Mouse (Mus musculus): Measurements from ENCODE around the gene Prr14l. TPM values are rescaled to one million over a fixed set of nuclear protein-coding genes. Genes with fewer than 3 reads are reported as not detected.
"Not testable (repeated sequence)": the region's sequence is repeated elsewhere in the genome, so short reads cannot be mapped to it uniquely, and the experiment has no call there.

The Prr14l gene
- polyA plus RNA-seq, 1 experiment from 2014 or later = 16.9 TPM

DNA sequence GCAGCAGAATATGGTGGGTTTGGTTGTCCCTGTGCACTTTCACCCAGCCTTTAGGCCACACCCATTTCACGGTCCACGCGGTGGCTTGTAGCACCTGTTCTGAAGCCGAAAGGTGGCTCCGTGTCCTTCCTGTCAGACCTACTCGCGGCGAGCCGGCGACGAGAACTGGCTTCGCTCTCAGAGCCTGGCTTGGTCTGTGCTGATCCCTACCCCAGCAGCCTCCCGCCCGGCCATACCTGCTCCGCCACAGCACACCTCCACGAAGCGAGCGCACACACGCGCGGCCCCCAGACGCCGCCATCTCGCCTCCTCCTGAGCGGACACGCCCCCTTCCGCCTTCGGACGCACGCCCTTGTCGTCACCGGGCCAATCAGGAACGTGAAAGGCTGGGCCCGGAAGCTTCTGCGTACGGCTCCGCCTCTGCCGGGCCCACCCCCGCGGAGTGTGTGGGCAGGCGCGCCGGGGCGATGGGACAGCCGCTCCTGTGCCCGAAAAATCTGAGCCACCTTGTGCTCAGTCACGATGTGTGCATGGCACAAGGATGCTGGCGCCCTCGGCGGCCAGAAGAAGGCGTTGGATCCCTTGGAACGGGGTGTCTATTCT is 68.6 kb downstream of the Prr14l start, which contains the start of gene Pisd:
TSS of gene Pisd (minus strand) at position 334 of the 603 bp plus-strand sequence.
- Histone ChIP-seq H3K9me3 (replicated peaks) (no peaks in the 10 kb centered on the region), H3K4me2 (replicated peaks) (peak within 1 kb of the TSS; percentile 69), H3K27ac (replicated peaks) (peak within 1 kb of the TSS; percentile 72), H3K9ac (peak within 1 kb of the TSS; percentile 58), H3K36me3 (peaks cover 5% of the 10 kb centered on the region; the same call in 1 of the 2 replicates), H3K27me3 (no peaks in the 10 kb centered on the region), H3K4me3 (replicated peaks) (peak within 1 kb of the TSS; percentile 83), H3K4me1 (0 out of 2 replicates have a peak, but pooled peaks cover 6% of the 10 kb centered on the region)
- ATAC-seq (ENCODE audit: insufficient number of reproducible peaks, low FRiP score, low TSS enrichment, low read depth) = peak; percentile 98
- WGBS = under 1% methylated on average over 51 of the region's 52 CpGs

DNA sequence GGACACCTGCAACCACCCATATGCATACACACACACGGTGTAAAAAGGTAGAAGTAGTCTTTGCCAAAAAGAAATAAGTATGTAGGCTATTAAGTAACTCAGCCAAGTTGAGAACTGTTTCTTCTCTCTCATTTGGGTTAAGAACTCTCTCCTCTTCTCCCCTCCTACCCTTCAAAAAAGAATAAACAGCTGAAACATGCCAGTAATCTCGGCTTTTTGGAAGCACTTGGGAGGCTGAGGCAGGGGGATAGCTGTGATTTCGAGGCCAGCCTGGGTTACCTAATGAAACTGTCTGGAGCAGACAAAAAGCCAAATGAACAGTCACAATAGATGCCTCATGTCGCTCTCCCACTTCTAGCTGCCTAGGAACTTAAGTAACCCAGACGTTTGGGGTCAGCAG is 69.3 kb downstream of the Prr14l start:
- no peaks in the 10 kb centered on the region for H3K27me3 ChIP-seq
- H3K4me1 ChIP-seq = 0 out of 2 replicates have a peak, but pooled peaks cover 6% of the 10 kb centered on the region
- H3K9me3 ChIP-seq (replicated peaks) = no peaks in the 10 kb centered on the region
- H3K9ac ChIP-seq = 0 out of 2 replicates have a peak overlapping the region, but pooled peaks have one; percentile 58
- peak overlapping the region; percentile 83 for H3K4me3 ChIP-seq (replicated peaks)
- H3K4me2 ChIP-seq (replicated peaks) = peak overlapping the region; percentile 69
- no peak overlapping the region for H3K27ac ChIP-seq (replicated peaks)
- H3K36me3 ChIP-seq = peaks cover 5% of the 10 kb centered on the region; the same call in 1 of the 2 replicates
- WGBS = 20% methylated on average over 5 of the region's 5 CpGs
- ATAC-seq (ENCODE audit: insufficient number of reproducible peaks, low FRiP score, low TSS enrichment, low read depth) = no peak

DNA sequence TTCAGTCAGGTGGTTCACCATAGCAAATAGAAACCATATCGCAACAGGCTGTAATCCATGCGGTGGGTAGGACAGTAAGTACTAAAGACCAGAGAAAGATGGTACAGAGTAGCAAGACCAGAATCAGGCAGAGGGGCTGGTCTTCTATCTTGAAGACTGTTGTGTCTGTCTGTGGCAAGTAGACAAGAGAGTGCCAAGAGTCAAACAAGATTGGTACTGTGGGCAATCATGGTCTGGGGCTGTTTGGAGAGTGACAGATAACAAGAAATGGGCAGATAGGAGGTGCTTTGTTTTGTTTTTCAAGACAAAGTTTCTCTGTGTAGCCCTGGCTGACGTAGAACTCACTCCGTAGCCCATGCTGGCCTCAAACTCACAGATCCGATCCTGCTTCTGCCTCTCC is 72.5 kb downstream of the Prr14l start:
- Histone ChIP-seq H3K4me3 (replicated peaks) (no peak overlapping the region), H3K36me3 (no peaks in the 10 kb centered on the region), H3K9ac (no peak overlapping the region), H3K4me1 (0 out of 2 replicates have a peak, but pooled peaks cover 6% of the 10 kb centered on the region), H3K9me3 (replicated peaks) (no peaks in the 10 kb centered on the region), H3K4me2 (replicated peaks) (no peak overlapping the region), H3K27me3 (no peaks in the 10 kb centered on the region), H3K27ac (replicated peaks) (no peak overlapping the region)
- ATAC-seq (ENCODE audit: insufficient number of reproducible peaks, low FRiP score, low TSS enrichment, low read depth) = no peak
- 90% methylated on average over 5 of the region's 5 CpGs for WGBS

DNA sequence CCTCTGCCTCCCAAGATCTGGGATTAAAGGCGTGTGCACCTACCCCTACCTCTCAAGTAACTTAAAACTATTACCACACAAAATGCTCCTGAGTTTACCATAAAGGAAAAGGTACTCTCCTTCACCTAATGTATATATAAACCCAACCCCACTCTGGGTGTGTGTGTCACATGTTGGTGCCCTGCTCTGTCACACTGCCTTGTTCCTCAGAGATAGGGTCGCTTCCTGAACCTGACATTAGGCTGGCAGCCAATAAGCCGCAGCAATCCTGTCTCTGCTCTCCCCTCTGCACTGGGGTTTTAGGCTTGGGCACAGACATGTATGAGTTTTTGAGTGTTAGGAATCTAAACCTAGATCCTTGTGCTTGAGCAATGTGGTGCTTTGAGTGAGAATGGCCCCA is 75.9 kb downstream of the Prr14l start:
- no peaks in the 10 kb centered on the region for H3K27me3 ChIP-seq
- ATAC-seq (ENCODE audit: insufficient number of reproducible peaks, low FRiP score, low TSS enrichment, low read depth) = no peak
- 83% methylated on average over 3 of the region's 3 CpGs for whole genome bisulfite sequencing
- H3K4me1 ChIP-seq = no peaks in the 10 kb centered on the region
- H3K4me2 ChIP-seq (replicated peaks) = no peak overlapping the region
- H3K4me3 ChIP-seq (replicated peaks) = no peak overlapping the region
- H3K9ac ChIP-seq = no peak overlapping the region
- H3K27ac ChIP-seq (replicated peaks) = no peak overlapping the region
- no peaks in the 10 kb centered on the region for H3K9me3 ChIP-seq (replicated peaks)
- H3K36me3 ChIP-seq = peaks cover 13% of the 10 kb centered on the region

DNA sequence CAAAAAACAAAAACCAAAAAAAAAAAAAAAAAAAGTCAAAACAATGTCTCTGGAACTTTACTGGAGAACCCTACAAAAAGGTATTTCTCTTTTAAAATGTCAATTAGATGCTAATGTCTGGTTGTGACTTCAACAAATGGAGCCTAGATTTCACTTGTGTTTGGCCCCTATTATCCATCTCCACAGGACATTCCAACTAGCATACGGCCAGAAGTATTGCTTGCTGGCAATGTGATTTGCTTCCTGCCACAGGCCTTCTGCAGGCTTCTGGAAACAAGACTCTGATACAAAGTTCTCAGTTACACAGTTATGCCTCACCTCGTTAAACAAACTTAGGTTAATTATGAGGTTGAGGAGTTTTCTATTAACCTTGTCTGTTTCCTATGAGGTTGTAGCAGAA is 81.7 kb downstream of the Prr14l start:
- ATAC-seq (ENCODE audit: insufficient number of reproducible peaks, low FRiP score, low TSS enrichment, low read depth) = no peak
- no peak overlapping the region for H3K27ac ChIP-seq (replicated peaks)
- no peak overlapping the region for H3K4me3 ChIP-seq (replicated peaks)
- WGBS = 83% methylated on average over 2 of the region's 2 CpGs
- no peaks in the 10 kb centered on the region for H3K9me3 ChIP-seq (replicated peaks)
- no peaks in the 10 kb centered on the region for H3K27me3 ChIP-seq
- no peaks in the 10 kb centered on the region for H3K4me1 ChIP-seq
- peaks cover 20% of the 10 kb centered on the region for H3K36me3 ChIP-seq
- H3K9ac ChIP-seq = no peak overlapping the region
- H3K4me2 ChIP-seq (replicated peaks) = no peak overlapping the region

DNA sequence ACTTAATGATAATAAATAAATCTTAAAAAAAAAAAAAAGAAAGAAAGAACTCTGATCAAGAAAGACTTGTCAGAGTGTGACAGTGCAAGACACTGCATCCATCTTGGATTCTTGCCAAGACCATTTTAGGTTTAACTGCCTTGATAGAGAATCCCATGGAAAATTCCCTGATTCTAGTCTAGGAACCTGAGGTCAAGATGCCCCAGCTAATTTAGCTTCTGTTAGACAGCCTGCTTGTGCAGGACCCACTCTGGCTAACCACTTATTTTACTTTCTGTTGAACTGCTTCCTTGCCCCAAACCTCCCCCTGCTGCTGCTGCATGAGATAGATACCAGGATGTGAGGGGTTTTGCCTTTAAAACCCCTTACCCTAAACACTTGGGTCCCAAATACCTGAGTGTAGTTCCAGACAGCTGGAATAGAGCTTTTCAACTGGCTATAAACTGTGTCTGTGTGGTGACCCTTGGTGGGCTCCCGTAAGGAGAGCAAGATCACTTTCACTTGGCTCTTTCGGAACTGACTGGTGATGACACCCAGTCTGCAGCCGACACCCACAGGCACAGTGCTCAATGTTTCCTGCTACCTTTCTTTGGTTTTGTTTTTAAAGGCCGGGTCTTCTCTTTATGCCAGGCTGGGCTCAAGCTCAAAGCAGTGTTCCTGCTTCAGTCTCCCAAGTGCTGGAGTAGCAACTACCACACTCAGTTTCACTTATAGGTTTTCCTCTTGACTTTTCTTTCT is 86.3 kb downstream of the Prr14l start:
- H3K4me2 ChIP-seq (replicated peaks) = no peak overlapping the region
- no peaks in the 10 kb centered on the region for H3K27me3 ChIP-seq
- no peak overlapping the region for H3K9ac ChIP-seq
- ATAC-seq (ENCODE audit: insufficient number of reproducible peaks, low FRiP score, low TSS enrichment, low read depth) = no peak
- H3K4me3 ChIP-seq (replicated peaks) = no peak overlapping the region
- H3K27ac ChIP-seq (replicated peaks) = no peak overlapping the region
- no peaks in the 10 kb centered on the region for H3K4me1 ChIP-seq
- H3K36me3 ChIP-seq = peaks cover 18% of the 10 kb centered on the region; the same call in 1 of the 2 replicates
- H3K9me3 ChIP-seq (replicated peaks) = no peaks in the 10 kb centered on the region
- WGBS = 94% methylated on average over 4 of the region's 4 CpGs

DNA sequence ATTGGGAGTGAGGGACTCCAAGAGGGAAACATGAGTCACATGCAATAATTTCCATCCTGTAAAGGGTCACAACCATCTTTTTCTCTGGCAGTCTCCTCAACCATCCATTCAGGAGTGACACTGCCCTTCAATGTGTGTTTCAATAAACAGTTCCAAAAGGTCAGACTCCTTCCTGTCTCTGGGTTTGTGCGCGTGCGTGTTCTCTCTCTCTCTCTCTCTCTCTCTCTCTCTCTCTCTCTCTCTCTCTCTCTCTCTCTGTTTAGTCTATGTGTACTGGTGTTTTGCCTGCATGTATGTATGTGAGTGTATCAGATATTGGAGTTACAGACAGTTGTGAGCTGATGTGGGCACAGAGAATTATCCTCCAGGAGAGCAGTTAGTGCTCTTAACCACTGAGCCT is 87.1 kb downstream of the Prr14l start:
- Histone ChIP-seq H3K36me3 (peaks cover 16% of the 10 kb centered on the region; the same call in 1 of the 2 replicates), H3K27ac (replicated peaks) (no peak overlapping the region), H3K27me3 (no peaks in the 10 kb centered on the region), H3K9me3 (replicated peaks) (no peaks in the 10 kb centered on the region), H3K4me3 (replicated peaks) (no peak overlapping the region), H3K9ac (no peak overlapping the region), H3K4me1 (no peaks in the 10 kb centered on the region), H3K4me2 (replicated peaks) (no peak overlapping the region)
- no peak for ATAC-seq (ENCODE audit: insufficient number of reproducible peaks, low FRiP score, low TSS enrichment, low read depth)
- WGBS = 96% methylated on average over 3 of the region's 3 CpGs

DNA sequence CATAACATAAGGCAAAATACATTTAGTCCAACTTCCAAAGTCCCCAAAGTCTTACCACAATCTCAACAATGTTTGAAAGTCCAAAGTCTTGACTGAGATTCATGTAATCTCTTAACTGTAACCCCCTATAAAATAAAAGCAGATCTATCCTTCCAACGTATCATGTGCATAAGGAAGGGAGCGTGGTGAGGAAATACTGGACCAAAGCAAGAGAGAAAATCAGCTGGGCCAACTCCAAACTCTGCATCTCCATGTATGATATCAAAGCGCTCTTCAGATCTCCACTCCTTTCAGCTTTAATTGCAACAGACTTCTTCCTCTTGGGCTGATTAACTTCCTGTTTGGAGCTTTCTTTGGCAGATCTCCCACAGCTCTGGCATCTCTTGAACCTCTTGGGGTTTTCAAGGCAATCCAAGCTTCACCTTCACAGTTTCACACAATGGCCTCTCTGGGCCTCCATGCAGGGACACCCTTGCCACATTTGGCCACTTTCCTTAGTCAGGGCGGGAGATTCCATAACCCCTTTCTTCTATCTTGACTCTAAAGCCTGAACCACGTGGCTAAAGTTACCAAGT is 92.4 kb downstream of the Prr14l start:
- Histone ChIP-seq H3K4me1 (no peaks in the 10 kb centered on the region), H3K9me3 (replicated peaks) (no peaks in the 10 kb centered on the region), H3K36me3 (peaks cover 17% of the 10 kb centered on the region; the same call in 1 of the 2 replicates), H3K27me3 (no peaks in the 10 kb centered on the region), H3K9ac (no peak overlapping the region), H3K27ac (replicated peaks) (no peak overlapping the region), H3K4me2 (replicated peaks) (no peak overlapping the region), H3K4me3 (replicated peaks) (no peak overlapping the region)
- ATAC-seq (ENCODE audit: insufficient number of reproducible peaks, low FRiP score, low TSS enrichment, low read depth) = no peak
- WGBS = 84% methylated on average over 5 of the region's 5 CpGs

DNA sequence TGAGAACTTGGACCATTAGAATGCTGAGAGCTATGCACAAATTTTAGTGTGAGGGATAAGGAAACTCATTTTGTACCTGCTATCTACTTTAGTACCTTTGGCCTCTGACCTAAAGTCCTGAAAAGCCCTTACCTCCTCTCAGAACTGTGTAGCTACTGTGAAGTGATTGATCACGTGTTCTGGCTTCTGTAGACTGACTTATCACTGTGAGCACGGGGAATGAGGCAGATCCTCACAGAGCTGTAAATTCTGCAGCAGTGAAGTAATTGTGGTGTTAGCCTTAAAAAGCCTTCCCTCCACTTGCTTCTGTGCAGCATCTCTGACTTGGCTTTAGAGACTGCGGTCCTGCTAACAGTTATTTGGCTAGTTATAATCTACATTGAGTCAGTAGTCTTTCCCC is 93.3 kb downstream of the Prr14l start:
- Histone ChIP-seq H3K4me2 (replicated peaks) (no peak overlapping the region), H3K36me3 (peaks cover 17% of the 10 kb centered on the region; the same call in 1 of the 2 replicates), H3K27ac (replicated peaks) (no peak overlapping the region), H3K4me3 (replicated peaks) (no peak overlapping the region), H3K9ac (no peak overlapping the region), H3K27me3 (no peaks in the 10 kb centered on the region), H3K9me3 (replicated peaks) (no peaks in the 10 kb centered on the region), H3K4me1 (no peaks in the 10 kb centered on the region)
- no peak for ATAC-seq (ENCODE audit: insufficient number of reproducible peaks, low FRiP score, low TSS enrichment, low read depth)
- 89% methylated on average over 3 of the region's 3 CpGs for WGBS

DNA sequence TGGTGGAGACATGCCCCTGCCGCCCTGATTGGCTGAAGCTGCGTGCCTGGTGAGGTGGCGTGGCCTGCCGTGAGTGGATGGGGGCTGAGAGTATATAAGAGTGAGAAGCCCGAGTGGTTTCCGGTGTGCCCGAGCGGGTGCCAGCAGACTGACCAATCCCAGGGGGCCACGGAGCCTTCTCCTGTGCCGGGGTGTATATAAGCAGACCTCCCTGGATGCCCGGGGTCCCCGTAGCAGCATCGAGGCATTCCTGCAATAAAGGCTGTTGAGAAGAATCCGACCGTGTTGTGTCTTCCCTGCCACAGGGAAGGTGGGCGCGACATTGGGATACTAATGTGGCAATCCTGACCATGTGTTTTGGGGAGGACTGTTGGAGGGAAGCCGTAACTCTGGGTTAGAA is 93.7 kb downstream of the Prr14l start:
- ATAC-seq (ENCODE audit: insufficient number of reproducible peaks, low FRiP score, low TSS enrichment, low read depth); H3K4me3 ChIP-seq (replicated peaks); H3K27ac ChIP-seq (replicated peaks); H3K27me3 ChIP-seq; H3K9me3 ChIP-seq (replicated peaks); H3K4me2 ChIP-seq (replicated peaks); H3K4me1 ChIP-seq; H3K9ac ChIP-seq: not testable (repeated sequence)
- peaks cover 17% of the 10 kb centered on the region; the same call in 1 of the 2 replicates for H3K36me3 ChIP-seq
- WGBS = 94% methylated on average over 18 of the region's 18 CpGs

DNA sequence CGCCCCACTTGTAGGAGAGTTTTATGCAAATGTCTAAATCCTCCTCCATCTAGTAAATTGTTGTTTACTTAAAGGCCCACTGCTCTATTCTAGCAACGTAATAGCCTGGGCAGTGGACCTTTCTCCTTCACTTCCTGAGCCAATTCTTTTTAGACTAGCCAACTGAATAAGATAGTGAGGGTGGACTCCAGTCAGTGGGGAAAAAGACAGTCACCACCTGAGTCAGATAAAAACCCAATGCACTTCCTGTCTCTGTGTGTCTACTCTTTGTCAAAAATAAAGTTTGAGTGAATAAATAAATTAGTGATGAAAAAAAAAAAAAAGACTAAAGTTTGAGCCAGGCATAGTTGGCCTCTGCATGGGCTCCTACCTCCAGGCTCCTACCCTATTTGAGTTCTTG is 94.4 kb downstream of the Prr14l start:
- Histone ChIP-seq H3K27ac (replicated peaks) (no peak overlapping the region), H3K27me3 (no peaks in the 10 kb centered on the region)

More for the DNA sequence above, 94.4 kb downstream of the Prr14l start:
- no peaks in the 10 kb centered on the region for H3K4me1 ChIP-seq
- H3K9me3 ChIP-seq (replicated peaks) = no peaks in the 10 kb centered on the region
- no peak overlapping the region for H3K4me2 ChIP-seq (replicated peaks)
- ATAC-seq (ENCODE audit: insufficient number of reproducible peaks, low FRiP score, low TSS enrichment, low read depth) = no peak
- no peak overlapping the region for H3K4me3 ChIP-seq (replicated peaks)
- no peak overlapping the region for H3K9ac ChIP-seq
- H3K36me3 ChIP-seq = peaks cover 17% of the 10 kb centered on the region; the same call in 1 of the 2 replicates
- 77% methylated on average over 2 of the region's 2 CpGs for WGBS

Data from embryonic facial prominence, embryonic 15.5 days (tissue).